Mouse (Mus musculus): ENCODE results near the gene Cep97. TPM values are rescaled to one million over a fixed set of nuclear protein-coding genes. Genes with fewer than 3 reads are reported as not detected.

The Cep97 gene
- total and polyA plus RNA-seq, 3 experiments, result 10.7 to 11.1 TPM; not detected in 1

DNA sequence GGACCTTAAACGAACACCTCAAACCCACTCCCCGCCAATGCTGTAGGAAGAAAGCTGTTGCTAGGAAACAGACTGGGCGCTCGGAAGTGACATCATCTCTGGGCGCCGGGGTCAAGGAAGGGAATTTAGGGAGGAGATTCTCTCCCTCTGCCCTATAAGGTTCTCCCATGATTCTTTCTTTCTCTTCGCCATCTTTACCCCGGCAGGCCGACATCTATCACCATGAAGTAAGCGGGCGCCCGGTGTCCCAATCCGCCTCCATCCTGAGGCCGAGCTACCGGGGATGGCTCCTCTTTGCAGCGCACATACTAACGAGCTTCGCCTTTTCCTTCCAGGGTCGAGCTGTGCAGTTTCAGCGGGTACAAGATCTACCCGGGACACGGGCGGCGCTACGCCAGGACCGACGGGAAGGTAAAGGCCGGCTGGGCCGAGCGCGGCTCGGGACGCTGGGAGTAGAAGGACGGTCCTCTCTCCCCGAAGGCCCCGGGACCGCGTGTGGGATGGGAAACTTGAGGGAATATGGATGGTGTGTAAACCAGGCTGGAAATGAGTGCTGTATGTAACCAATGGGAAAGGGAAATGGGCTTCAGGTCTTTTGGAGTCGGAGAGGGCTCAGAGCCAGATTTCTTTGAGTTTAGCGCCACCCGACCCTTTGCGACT is 31.7 kb upstream of the Cep97 start, which contains the start of gene Rpl24:
Gene Rpl24, plus strand, starts transcription at position 64 of the 660 bp plus-strand sequence.
- H3K79me2 ChIP-seq (ENCODE audit: control insufficient read depth, insufficient read depth, low read length, poor library complexity), result peaks cover 27% of the 10 kb centered on the region
- peaks cover 19 to 38% of the 10 kb centered on the region in 2 experiments for H3K36me3 ChIP-seq (ENCODE audit: control insufficient read depth in 1 of 2, insufficient read depth in 2 of 2, low read length in 2 of 2)
- peak; percentile 95 for DNase-seq (ENCODE audit: low read depth, low spot score)
- H3K4me3 ChIP-seq (ENCODE audit: control insufficient read depth in 1 of 2, insufficient read depth in 1 of 2, low read depth in 2 of 2, low read length in 2 of 2), result peak within 1 kb of the TSS; percentile 99
- peak within 1 kb of the TSS; percentile 89 for H3K27ac ChIP-seq (ENCODE audit: control insufficient read depth, low read depth, low read length)
- no peaks in the 10 kb centered on the region for H3K27me3 ChIP-seq (ENCODE audit: control insufficient read depth in 1 of 2, insufficient read depth in 2 of 2, low read length in 2 of 2)
- no peaks in the 10 kb centered on the region for H3K9me3 ChIP-seq (replicated peaks; ENCODE audit: insufficient read depth, low read length)
- TF ChIP-seq JUND (IDR thresholded peaks at IDR 0.05; ENCODE audit: low read depth, low read length) (no peak), ZKSCAN1 (IDR thresholded peaks at IDR 0.05; ENCODE audit: low read depth, low read length) (no peak), ZC3H11A (IDR thresholded peaks at IDR 0.05; ENCODE audit: low read depth, low read length) (no peak), NELFE (IDR thresholded peaks at IDR 0.05; ENCODE audit: low read depth, low read length) (peak; percentile 89), MAFK (IDR thresholded peaks at IDR 0.05; ENCODE audit: borderline replicate concordance, low read depth, low read length) (no peak), MXI1 (IDR thresholded peaks at IDR 0.05; ENCODE audit: low read depth, low read length) (peak; percentile 91), ELF1 (IDR thresholded peaks at IDR 0.05; ENCODE audit: low read depth, low read length) (peak; percentile 88), ETS1 (IDR thresholded peaks at IDR 0.05; ENCODE audit: low read depth, low read length) (peak; percentile 17; the same call in 1 of the 2 replicates), CHD1 (IDR thresholded peaks at IDR 0.05; ENCODE audit: low read depth, low read length) (no peak), KAT2A (conservative IDR thresholded peaks at IDR 0.05; ENCODE audit: low read depth, low read length) (peak; percentile 77), MEF2A (IDR thresholded peaks at IDR 0.05; ENCODE audit: extremely low read depth, insufficient replicate concordance, low read depth, low read length, poor library complexity, severe bottlenecking) (no peak), HCFC1 (IDR thresholded peaks at IDR 0.05; ENCODE audit: low read depth, low read length) (peak; percentile 94), ZMIZ1 (IDR thresholded peaks at IDR 0.05; ENCODE audit: low read depth, low read length) (peak; percentile 69), TCF12 (IDR thresholded peaks at IDR 0.05; ENCODE audit: low read depth, low read length) (peak; percentile 43; the same call in 1 of the 2 replicates), MYB (IDR thresholded peaks at IDR 0.05; ENCODE audit: low read depth, low read length) (no peak), POLR2A (IDR thresholded peaks at IDR 0.05; ENCODE audit: control insufficient read depth in 1 of 2, insufficient read depth in 1 of 2, low read depth in 1 of 2, low read length in 2 of 2, poor library complexity in 1 of 2) (peak; percentile 52 to 88; a peak in 3 of 4 replicates), GABPA (IDR thresholded peaks at IDR 0.05; ENCODE audit: low read depth, low read length) (no peak), POLR2AphosphoS5 (IDR thresholded peaks at IDR 0.05; ENCODE audit: borderline replicate concordance, low read depth, low read length) (peak; percentile 64; the same call in 1 of the 2 replicates), POLR2AphosphoS2 (IDR thresholded peaks at IDR 0.05; ENCODE audit: low read length) (peak; percentile 85), SIN3A (IDR thresholded peaks at IDR 0.05; ENCODE audit: low read length) (peak; percentile 98), MAX (IDR thresholded peaks at IDR 0.05; ENCODE audit: low read length) (peak; percentile 70), MYC (IDR thresholded peaks at IDR 0.05; ENCODE audit: low read depth, low read length) (peak; percentile 93), TBP (IDR thresholded peaks at IDR 0.05; ENCODE audit: low read depth, low read length) (peak; percentile 92), NRF1 (IDR thresholded peaks at IDR 0.05; ENCODE audit: insufficient read depth, low read depth, low read length, poor library complexity, severe bottlenecking) (no peak), GATA1 (IDR thresholded peaks at IDR 0.05; ENCODE audit: low read depth, low read length) (no peak), BHLHE40 (IDR thresholded peaks at IDR 0.05; ENCODE audit: borderline replicate concordance, low read depth, low read length) (no peak)
- peaks cover 0 to 16% of the 10 kb centered on the region in 2 experiments for H3K4me1 ChIP-seq (ENCODE audit: control insufficient read depth in 1 of 2, insufficient read depth in 2 of 2, low read length in 2 of 2)
- peak within 1 kb of the TSS; percentile 98 for H3K9ac ChIP-seq (ENCODE audit: control insufficient read depth, low read depth, low read length, poor library complexity, severe bottlenecking)

Measured in MEL (cell line).